Mouse (Mus musculus) liver, embryonic 14.5 days (tissue): ENCODE measurements around the gene Il23r.

Experiments used
- CTCF ChIP-seq: IDR thresholded peaks from 2 replicates; pipeline ENCODE4 v1.5.1; 2016; ENCODE audit warnings: antibody characterized with exemption, low read depth, control low read depth
- EP300 ChIP-seq: IDR thresholded peaks from 2 replicates; pipeline ENCODE4 v1.6.1; 2016; ENCODE audit warnings: antibody characterized with exemption, low read depth

DNA sequence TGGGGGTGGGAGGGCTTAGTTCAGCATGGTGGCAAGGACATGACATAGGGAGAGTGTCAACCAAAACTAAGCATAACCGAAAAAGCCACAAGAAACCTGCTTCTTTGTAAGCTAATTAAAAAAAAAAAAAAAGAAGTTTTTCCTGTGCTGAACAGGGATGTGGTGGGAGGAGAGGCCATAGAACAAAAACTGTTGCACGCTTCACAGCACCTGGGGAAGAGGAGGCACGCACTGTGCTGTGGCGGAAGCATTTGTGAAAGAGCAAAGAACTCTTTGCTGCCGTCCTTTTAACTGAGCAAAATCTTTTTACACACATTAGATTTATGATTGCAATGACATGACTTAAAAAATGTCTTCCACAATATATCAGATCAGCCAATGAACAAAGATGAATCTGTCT, 69.9 kb downstream of the Il23r start:
- TF ChIP-seq CTCF (no peak), EP300 (no peak)
